Mouse (Mus musculus): Measurements from ENCODE around the gene Flywch2.

GRCm38 (mm10) chr17:23804426-23805085 is 18.7 kb upstream of the Flywch2 start:
- TF ChIP-seq CTCF (IDR thresholded peaks at IDR 0.05; ENCODE audit: borderline replicate concordance, extremely low read depth, insufficient read depth, insufficient read length) (no peak), POLR2A (IDR thresholded peaks at IDR 0.05; ENCODE audit: borderline replicate concordance, extremely low read depth, insufficient read depth, insufficient read length, poor library complexity, severe bottlenecking) (no peak)

All from brain, embryonic 14.5 days (tissue).